Mouse (Mus musculus) left cerebral cortex, adult 2 months (tissue): ENCODE data around the gene Gm49383. TPM values are rescaled to one million over a fixed set of nuclear protein-coding genes. Genes with fewer than 3 reads are reported as not detected.
A peak's percentile ranks its signal among the peaks of the same experiment; 100 is the strongest.

Source experiments
- DNase-seq, 2 experiments: peaks; one replicate each; pipeline ENCODE4 v3.0.0; 2021 to 2022; ENCODE audit warnings: low spot score in 2 of 2, mixed read lengths in 1 of 2; ENCODE audit errors: extremely low spot score in 1 of 2
- H3K27ac ChIP-seq: fragments of 200-600 bp; 2 replicates; pipeline ENCODE4 v1.8.1; 2022
- H3K4me3 ChIP-seq: fragments of 200-600 bp; 2 replicates; pipeline ENCODE4 v1.8.1; 2022
- CTCF ChIP-seq: fragments of 200-600 bp; IDR thresholded peaks from 2 replicates; pipeline ENCODE4 v1.8.1; 2022; ENCODE audit warnings: antibody characterized with exemption, mild to moderate bottlenecking, moderate library complexity
- intact Hi-C: fragments of 180-260 bp; cut with DNase I; formaldehyde crosslinking; loops from one replicate; pipeline ENCODE4 v1.15.1; 2025
- microRNA-seq, 2 experiments: library from miRNA; unstranded; fragments of <30 nt; microRNA quantifications; one replicate each; pipeline ENCODE4 v1.2.0; 2021
- total RNA-seq, 2 experiments: library from RNA; stranded (reverse); gene quantifications; 2 replicates each; pipeline ENCODE4 v1.2.3; 2021

The Gm49383 gene
- total RNA-seq, 2 experiments from 2014 or later = 4.8 to 6.1 TPM

DNA sequence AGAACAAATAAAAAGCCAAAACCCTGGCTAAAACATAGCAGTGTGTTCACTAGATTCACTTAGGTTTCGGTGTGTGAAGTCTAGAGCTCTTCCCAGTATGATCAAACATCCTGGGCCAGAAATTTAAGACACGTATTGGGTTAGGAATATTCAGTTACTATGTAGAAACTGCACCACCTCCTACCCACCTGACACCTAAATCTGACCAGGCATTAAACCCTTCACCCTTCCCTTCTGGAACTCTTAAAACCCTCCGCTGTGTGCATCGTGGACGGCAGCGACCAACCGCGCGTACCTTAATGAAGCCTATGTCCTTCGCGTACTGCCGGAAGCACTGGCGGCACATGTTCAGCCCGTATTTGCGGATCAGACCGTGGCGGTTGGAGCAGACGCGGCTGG is 38.5 kb downstream of the Gm49383 start:
- Histone ChIP-seq H3K27ac (peak overlapping the region; percentile 92), H3K4me3 (peak overlapping the region; percentile 97)
- TF ChIP-seq CTCF = no peak
- intact Hi-C loops = no loop called here
- no peak for DNase-seq

DNA sequence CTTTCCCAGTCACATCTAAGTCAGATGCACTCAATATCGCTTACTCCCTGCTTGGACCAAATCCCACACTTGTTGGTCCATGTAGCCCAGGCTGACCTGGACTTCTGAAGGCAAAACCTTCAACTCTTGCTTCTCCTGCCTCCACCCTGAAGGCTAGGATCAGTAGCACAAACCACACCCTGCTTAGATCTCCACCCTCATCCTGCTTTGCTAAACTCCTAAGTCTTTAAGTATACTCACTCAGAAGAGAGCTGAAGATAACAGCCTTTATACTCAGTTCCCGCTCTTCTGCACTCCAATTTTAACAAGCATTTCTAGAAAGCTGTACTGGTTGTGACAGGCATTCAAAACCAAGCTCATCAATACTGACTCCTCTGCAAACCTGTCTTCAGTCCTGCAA is 39.8 kb downstream of the Gm49383 start:
- Histone ChIP-seq H3K27ac (no peak overlapping the region), H3K4me3 (no peak overlapping the region)
- no peak for DNase-seq
- no peak for TF ChIP-seq CTCF
- intact Hi-C loops = no loop called here

DNA sequence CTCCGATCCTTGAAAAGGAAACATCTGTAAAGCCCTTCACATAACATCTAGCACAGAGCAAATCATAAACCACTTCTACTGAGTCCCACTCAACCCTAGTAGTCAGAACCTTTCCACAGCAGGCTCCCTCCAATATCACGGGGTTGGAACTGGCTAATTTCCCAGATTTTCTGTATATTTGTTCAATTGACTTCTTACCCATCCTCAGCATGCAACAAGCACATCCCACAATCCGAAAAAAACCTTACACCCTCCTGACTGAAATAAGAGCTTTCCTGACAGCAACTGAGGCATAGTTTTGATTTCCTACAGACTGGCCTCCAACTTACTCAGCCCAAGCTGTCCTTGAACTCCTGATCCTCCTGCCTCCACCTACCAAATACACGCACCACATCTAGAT is 40.5 kb downstream of the Gm49383 start:
- H3K27ac ChIP-seq = no peak overlapping the region
- no peak for DNase-seq
- TF ChIP-seq CTCF = no peak
- intact Hi-C loops = no loop called here
- H3K4me3 ChIP-seq = no peak overlapping the region

DNA sequence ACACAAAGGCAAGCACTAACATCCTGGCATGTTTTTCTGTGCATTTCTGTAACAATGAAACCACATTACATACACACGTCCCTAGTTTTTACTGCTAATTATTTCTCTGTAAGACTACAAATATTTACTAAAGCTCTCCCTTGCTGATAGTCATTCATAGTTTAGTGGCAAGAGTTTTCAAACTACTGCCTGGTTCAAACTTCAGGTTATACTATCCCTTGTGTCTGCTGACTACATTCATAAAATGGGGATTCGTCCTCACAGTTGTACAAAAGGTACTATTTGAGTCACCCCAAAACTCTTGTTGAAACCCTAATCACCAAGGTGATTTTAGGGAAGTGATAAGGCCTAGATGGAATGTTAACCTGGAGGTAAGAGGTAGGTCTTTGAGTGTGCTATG is 41.0 kb downstream of the Gm49383 start:
- H3K4me3 ChIP-seq = no peak overlapping the region
- H3K27ac ChIP-seq = no peak overlapping the region
- no peak for DNase-seq
- TF ChIP-seq CTCF = no peak
- intact Hi-C loops = no loop called here

DNA sequence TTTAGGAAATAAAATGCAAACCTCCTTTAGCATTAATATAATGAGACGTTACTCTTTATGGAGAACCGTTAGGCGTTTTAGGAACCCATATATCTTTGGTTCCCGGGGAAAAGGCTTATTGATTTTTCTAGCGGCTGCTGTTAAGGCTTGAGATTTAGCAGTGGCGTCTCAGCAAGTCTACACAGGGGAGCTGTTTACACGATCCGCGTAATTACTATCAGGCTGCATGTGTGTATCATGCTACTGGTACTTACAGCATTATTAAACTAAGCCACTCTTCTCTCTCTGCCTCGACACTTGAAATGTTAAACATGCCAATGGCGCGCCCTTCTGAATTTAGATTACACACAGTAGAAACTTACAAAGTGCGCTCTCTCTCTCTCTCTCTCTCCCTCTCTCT is 46.9 kb downstream of the Gm49383 start:
- DNase-seq = no peak
- TF ChIP-seq CTCF = no peak
- intact Hi-C loops = no loop called here
- H3K27ac ChIP-seq = no peak overlapping the region
- H3K4me3 ChIP-seq = no peak overlapping the region

DNA sequence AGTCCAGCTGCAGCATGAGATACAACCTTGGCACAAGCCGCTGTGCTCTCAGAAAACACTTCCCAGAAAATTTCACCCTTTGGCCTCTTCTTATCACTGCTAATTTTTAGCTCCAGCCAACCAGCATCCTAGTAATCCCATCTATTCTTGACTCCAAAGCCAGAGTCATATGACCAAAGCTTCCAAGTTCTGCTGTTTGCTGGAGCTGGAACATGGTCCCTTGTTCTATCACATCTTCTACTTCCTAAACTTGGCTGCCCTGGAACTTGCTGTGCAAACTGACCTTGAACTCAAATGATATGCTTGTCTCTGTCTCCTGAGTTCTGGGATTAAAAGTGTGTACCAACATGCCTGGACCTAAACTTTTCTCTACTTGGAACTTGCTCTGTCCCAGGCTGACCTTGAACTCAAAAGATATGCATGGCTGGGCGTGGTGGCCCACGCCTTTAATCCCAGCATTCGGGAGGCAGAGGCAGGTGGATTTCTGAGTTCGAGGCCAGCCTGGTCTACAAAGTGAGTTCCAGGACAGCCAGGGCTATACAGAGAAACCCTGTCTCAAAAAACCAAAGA is 49.7 kb downstream of the Gm49383 start:
- TF ChIP-seq CTCF = no peak
- Histone ChIP-seq H3K4me3 (no peak overlapping the region), H3K27ac (no peak overlapping the region)
- intact Hi-C loops = no loop called here
- DNase-seq = no peak

DNA sequence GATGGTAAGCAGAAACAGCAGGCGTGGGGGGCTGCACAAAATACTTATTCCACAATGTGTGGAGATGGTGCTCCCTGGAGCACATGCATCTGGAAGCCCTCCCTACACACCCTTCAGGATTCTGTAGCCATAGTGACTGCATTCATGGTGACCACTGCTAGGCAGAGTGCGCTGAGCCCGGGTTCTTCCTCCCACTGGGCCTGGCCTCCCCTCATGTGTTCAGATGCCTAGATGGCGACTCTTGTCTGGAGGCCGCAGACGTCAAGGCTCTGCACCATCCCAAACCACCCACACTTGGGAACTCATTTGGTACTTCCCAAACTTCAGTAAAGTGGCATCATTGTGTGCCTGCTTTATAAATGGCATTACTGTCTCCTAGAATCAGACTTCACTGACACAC is 53.4 kb downstream of the Gm49383 start:
- Histone ChIP-seq H3K4me3 (no peak overlapping the region), H3K27ac (no peak overlapping the region)
- no peak for TF ChIP-seq CTCF
- intact Hi-C loops = no loop called here
- no peak for DNase-seq

DNA sequence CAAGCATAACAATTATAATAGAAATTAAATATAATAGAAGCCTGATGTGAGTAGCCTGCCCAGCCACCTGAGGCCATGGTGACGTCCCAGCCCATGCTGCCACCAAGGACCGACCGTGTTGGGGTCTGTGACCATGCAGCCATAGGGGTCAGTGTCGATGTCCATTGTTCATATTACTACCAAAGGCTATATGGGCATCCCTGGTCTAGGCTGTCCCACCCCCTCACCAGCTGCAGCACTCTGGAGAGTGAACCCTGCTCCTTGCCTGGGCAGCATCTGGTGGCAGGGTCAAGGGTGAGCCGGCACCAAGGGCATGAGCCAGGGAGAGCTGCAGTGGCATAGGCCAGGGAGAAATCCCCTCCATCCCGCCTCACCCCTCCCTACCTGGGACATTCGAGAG is 57.1 kb downstream of the Gm49383 start:
- intact Hi-C loops = no loop called here
- no peak overlapping the region for H3K4me3 ChIP-seq
- DNase-seq = no peak
- no peak overlapping the region for H3K27ac ChIP-seq
- no peak for TF ChIP-seq CTCF

DNA sequence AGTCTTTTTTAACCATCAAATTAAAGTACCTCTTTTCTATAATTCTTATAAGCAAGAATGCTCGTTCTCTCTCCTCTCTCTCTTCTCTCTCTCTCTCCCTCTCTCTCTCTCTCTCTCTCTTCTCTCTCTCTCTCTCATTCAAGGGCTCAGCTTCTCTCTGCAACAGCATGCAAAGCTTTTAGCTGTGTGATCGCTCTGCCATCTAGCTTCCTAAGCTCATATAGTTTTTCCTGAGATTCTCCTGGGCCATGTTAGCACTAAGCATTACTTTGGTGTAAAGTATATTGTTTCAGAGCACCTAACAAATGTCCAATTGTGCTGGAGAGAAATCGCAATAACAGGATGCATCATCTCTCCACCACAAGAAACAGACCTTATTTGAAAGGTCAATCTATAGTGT is 57.7 kb downstream of the Gm49383 start:
- Histone ChIP-seq H3K4me3 (no peak overlapping the region), H3K27ac (no peak overlapping the region)
- no peak; the same call in 1 of the 2 replicates for TF ChIP-seq CTCF
- intact Hi-C loops = no loop called here
- no peak for DNase-seq

Small RNA genes within 50 kb of the gene (microRNA-seq; reads per million reads assigned to microRNA genes)
- gene Gm47287 (0 reads per million in 2 experiments), gene Gm47295 (0.72 to 5.4 reads per million in 2 experiments)

Other genes with a start within 250 kb of the Gm49383 start
- gene Rps29, start 37.9 kb downstream of the Gm49383 start, total RNA-seq = 1,000 to 10,000 TPM; 1,087 to 1,104 TPM
- gene Lrr1, start 28.3 kb downstream of the Gm49383 start, total RNA-seq = not detected
- gene Rpl36al, start 13.0 kb downstream of the Gm49383 start, total RNA-seq = 100 to 1,000 TPM; 174 to 177 TPM
- 10 to 100 TPM; 27.0 to 28.9 TPM for gene Mgat2, start 12.9 kb downstream of the Gm49383 start, total RNA-seq
- 1 to 10 TPM; 1.7 TPM for gene Dnaaf2, start 1.3 kb upstream of the Gm49383 start, total RNA-seq
- gene Gm49384, start 7.2 kb upstream of the Gm49383 start, total RNA-seq = 1 to 10 TPM; 3.1 to 4.5 TPM
- gene Pole2, start 31.1 kb upstream of the Gm49383 start, total RNA-seq = under 1 TPM; 0.40 to 0.66 TPM
- 10 to 100 TPM; 20.4 to 22.5 TPM for gene Klhdc1, start 44.1 kb upstream of the Gm49383 start, total RNA-seq
- gene Klhdc2, start 99.6 kb upstream of the Gm49383 start, total RNA-seq = 100 to 1,000 TPM; 126 to 147 TPM
- 10 to 100 TPM; 46.3 to 53.7 TPM for gene Nemf, start 160.1 kb upstream of the Gm49383 start, total RNA-seq
- 10 to 100 TPM; 56.8 to 58.9 TPM for gene Arf6, start 175.0 kb upstream of the Gm49383 start, total RNA-seq
- gene Gm9887, start 175.4 kb upstream of the Gm49383 start, total RNA-seq = 1 to 10 TPM; 1.2 TPM